Mouse (Mus musculus) small intestine, adult 2 months (tissue): ENCODE measurements around the gene Pelp1.

ENCODE experiments used
- CTCF ChIP-seq: fragments of 200-500 bp; IDR thresholded peaks from 2 replicates; pipeline ENCODE4 v1.5.1; 2012; ENCODE audit warnings: low read depth, mild to moderate bottlenecking, control low read depth, inconsistent platforms, low read length, moderate library complexity, mixed read lengths; ENCODE audit not compliant: insufficient replicate concordance, insufficient read length; ENCODE audit errors: extremely low read depth
- POLR2A ChIP-seq: fragments of 200-500 bp; IDR thresholded peaks from 2 replicates; pipeline ENCODE4 v1.6.1; 2012; ENCODE audit warnings: low read depth, mild to moderate bottlenecking, control low read depth, inconsistent platforms, low read length, moderate library complexity

- no peak for TF ChIP-seq CTCF
- no peak for TF ChIP-seq POLR2A
Measured at GRCm38 (mm10) chr11:70438728-70439374, 29.0 kb upstream of the Pelp1 start.
